Mouse (Mus musculus): ENCODE measurements around the gene Psph.
A peak's percentile ranks its signal among the peaks of the same experiment; 100 is the strongest.
"Not testable (repeated sequence)": the region's sequence is repeated elsewhere in the genome, so short reads cannot be mapped to it uniquely, and the experiment has no call there.

The Psph gene

GRCm38 (mm10) chr5:129786818-129787790, at the start of gene Psph:
Psph (minus strand) TSS chr5:129787449.
- DNase-seq: peak; percentile 97

DNA sequence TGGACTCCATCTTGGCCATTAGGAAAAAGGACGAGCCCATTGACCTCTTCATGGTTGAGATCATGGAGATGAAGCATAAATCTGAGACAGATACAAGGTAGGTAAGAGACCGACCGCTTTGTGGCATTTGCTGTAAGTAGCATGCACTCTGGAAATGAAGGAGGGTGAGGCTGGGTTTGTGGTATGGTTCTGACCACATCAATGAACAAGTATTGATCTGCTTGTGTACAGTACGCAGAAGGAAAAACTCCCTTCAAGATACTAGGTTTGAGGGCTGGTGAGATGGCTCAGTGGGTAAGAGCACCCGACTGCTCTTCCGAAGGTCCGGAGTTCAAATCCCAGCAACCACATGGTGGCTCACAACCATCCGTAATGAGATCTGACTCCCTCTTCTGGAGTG, 3.3 kb upstream of the Psph start:
- DNase-seq: not testable (repeated sequence)

DNA sequence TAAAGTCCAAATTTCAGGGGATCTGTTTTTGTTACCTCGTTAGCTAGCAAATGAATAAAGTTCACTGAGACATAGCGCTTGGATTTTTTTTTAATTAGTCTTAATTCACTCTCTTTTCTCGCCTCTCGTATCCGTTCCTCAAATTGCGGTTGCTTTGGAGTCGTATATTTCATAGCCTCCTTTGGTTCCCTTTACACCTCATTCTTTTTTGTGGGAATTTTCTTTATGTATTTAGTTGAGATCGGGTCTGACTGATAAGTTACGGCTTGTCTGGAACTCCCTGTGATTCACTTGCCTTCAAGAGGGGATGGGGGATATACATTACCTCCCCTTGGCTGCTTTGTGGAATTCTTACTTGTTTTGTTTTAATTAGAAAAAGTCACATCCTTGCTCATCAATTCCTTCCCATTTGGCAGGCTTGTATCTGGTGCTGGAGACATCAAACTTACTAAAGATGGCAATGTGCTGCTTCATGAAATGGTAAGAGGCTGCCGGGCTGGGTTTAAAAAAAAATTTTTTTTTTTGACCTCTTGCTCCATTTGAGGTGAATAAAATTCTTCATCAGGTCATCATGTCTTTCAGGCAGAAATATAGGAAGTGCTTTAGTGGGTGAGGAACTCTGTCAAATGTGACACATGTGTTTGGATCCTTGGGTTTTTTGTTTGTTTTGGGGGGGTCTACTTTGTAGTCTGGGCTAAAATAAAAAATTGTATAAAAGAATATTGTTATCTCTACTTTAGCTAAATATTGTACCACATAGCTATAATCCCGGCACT, 757 bp upstream of the Psph start:
- DNase-seq: no peak

GRCm38 (mm10) chr5:129786161-129786560, 1.1 kb downstream of the Psph start:
- no peak for DNase-seq

DNA sequence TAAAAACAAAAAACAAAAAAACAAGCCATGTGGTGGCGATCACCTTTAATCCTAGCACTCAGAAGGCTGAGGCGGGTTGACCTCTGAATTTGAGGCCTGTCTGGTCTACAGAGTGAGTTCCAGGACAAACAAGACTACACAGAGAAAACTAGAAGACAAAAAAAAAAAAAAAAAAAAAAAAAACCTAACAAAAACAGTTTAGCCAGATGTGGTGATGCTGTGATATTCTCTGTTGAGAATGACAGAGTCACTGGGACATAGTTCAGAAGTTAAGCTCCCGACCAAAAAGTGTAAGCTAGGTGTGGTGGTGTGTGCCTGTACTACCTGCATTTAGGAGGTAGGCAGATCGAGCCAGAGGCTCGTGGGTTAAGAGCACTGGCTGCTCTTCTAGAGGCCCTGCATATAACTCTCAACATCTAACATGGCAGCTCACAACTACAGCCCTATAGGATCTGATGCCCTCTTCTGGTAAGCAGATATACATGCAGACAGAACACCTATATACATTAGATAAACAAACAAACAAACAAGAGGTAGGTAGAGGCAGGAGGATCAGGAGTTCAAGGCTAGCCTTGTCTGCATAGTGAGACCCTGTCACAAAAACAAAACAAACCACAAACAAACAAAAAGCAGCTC, 1.9 kb downstream of the Psph start:
- DNase-seq: no peak

DNA sequence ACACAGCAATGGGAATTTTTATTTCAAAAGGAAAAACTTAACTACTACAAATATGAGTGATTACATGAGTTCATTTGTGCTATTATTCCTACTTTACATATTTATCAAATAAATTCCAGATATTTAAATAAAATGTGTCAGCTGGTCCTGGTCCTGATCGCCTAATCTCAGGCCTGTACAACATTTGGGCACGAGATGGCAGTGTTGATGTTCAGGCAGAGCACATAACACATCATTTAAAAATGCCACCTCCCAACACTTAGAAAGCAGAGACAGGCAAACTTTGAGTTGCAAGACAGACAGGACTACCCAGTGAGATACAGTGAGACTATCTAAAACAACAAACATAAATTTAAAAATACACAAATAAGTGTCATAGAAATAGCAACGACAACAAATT, 5.0 kb downstream of the Psph start:
- DNase-seq: peak in 1 of 2 experiments; percentile 28

DNA sequence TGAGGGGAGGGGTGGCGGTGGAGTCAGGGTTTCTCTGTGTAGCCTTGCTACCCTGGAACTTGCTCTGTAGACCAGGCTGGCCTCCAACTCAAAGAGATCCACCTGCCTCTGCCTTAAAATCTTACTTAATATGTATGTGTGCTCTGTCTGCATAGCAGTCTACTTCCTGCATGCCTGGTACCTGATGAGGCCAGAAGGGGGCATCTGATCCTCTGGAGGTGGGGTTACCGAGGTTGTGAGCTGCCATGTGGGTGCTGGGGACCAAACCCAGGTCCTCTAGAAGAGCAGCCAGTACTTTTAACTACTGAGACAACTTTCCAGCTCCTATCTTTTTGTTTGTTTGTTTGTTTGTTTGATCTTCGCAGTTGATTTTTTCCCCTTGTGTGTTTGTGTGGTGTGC, 7.1 kb downstream of the Psph start:
- DNase-seq: no peak

- DNase-seq: peak; percentile 83 to 86
These were observed 8.1 kb downstream of the Psph start for GRCm38 (mm10) chr5:129778996-129779716.

- no peak for DNase-seq
These were observed 8.8 kb downstream of the Psph start for GRCm38 (mm10) chr5:129778348-129778995.

DNA sequence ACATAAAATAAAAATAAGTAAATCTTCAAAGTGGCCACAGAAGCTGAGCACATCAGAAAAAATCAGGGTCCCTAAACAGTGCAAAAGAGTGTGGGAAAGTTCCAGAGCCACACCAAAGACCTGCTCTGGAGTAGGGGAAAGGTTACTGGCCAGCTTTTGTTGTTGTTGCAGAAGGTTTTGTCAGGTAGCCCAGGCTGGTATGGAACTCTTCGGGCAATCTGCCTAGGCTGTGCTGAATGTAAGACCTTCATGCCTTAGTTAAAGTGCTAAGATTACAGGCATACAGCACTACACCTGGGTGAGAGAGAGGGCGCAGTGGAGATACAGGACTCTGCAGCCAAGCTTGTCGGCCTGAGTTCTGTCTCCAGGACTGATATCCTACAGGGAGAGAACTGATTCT, 12.6 kb downstream of the Psph start:
- DNase-seq: no peak

- DNase-seq: not testable (repeated sequence)
These were observed 13.9 kb downstream of the Psph start for GRCm38 (mm10) chr5:129773330-129773729.

- no peak for DNase-seq
These were observed 14.8 kb downstream of the Psph start for GRCm38 (mm10) chr5:129772433-129772832.

DNA sequence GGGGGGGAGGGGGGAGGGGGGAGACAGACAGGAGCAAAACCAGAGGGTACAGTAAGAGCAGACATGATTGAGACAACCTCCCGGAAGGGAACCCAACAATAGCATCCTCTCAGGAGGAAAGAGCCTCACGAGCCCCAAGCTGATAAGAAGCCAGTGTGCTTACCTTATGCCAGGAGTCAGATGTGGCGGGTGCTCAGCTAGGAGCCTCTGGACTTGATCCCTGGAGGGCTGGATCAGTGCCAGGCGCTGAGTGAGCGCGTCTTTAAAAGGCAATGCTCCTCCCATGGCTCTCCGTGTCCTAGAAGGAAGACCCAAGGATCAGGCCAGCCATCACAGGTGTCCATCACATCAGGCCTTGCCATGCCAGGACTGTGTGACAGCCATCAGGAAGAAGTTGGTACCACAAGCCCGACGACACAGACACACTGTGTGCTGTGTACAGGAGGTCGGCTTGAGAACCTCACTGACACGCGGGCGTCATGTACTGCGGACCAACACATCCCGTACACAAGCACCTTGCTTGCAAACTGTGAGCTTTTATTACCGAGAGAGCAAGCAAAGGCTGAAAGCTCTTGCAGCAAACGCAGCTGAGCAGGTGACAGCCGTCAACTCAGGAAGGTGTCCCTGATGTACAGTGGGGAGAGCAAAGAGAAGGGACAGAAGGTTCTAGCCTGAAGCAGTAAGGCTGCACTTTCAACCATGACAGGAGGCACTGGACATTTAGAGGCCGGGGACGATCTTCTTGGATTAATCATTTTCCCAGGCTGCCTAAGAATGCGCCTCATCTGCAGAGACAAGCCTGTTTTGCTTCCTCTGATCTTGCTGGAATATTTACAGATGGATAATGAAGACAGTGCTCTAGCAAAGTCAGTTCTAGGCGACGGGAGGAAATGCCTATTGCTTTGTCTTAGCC, 16.6 kb downstream of the Psph start:
- peak; percentile 77 to 84 for DNase-seq

DNA sequence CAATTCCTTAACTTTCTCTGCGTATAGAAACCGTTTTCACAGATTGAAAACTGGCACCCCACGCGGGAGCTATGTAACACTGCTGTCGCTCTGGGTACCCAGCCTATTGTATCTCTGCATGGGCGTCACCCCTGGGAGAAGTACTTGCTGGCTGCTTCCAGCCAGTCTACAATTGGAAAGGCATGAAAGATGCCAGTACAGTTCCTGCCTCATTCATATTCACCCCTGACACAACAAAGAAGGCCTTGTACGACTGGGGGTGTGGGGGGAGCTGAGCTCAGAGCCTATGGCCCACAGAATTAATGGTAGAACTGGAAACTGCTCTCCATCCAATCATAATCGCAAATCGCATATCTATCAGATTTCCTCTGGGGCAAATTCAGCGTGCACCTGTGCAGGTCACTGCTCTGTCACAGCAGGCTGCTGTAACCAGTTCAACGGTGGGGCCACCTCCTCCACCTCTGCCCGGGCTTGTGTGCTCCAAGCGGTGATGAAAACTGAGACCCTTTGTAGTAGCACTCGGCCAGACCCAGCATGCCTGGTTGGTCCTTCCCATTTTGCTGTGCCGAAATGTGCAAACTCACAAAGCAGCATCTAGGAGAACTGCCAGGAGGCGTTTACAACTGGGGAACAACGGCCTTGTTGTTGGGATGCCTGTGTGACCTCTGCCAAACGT, 25.2 kb downstream of the Psph start:
- DNase-seq: no peak

DNA sequence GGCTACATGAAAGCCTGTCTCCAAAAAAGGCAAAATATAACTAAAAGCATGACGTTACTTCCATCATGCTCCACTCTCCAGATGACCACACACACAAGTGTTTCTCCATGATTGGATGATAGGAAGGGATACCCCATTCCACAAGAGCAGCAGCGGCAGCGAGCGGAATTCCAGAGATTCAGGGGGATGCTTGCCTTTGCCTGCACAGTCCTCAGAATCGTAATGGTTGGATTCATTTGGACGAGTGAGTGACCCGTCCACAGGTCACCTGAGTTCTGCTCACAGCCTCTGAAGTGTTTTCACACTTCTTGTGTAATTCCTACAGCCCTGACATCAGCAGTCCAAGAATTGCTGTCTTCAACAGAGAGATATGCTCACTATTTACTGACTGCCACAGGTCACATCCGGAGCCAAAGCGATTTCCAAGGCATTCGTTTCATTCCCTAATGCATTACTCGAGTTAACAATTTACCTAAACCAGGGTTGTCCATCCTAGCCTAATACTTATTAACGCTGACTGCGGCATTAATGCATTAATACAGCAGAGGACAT, 27.2 kb downstream of the Psph start:
- DNase-seq: peak; percentile 60 to 79

DNA sequence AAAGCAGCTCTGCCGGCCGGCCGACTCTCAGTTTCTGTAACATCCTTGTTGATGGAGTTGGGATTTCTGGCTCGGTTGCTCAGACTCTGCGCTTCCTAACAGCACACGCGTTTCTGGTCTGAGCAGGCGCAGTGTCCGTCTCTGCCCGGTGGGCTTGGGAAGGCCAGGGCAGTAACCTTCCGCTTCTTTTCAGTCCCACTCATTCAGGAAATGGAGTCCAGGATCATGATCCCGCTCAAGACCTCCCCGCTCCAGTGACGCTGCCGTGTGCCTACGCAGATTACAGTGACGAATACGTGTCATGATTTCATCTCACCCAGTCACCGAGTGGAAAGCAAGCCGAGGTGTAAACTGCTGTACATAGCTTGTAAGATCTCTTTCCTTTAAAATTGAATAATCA, 30.4 kb downstream of the Psph start:
- DNase-seq: no peak

- DNase-seq: no peak
These were observed 43.2 kb downstream of the Psph start for GRCm38 (mm10) chr5:129744050-129744449.

- no peak for DNase-seq
These were observed 44.3 kb downstream of the Psph start for GRCm38 (mm10) chr5:129742903-129743488.

DNA sequence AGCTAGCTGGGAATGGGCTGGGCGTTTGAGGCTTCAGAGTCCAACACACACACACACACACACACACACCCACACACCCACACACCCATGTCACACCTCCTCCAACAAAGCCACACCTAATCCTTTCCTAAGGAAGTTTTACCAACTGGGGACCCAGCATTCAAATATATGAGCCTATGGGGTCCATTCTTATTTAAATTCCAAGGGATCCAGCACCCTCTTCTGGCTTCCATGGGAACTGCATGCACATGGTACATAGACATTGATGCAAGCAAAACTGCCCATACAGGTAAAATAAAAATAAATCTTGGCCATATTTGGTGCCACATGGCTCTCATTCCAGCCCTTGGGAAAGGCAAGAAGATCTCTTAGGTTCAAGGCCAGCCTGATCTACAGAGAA, 46.3 kb downstream of the Psph start:
- peak in 1 of 2 experiments; percentile 61 for DNase-seq

GRCm38 (mm10) chr5:129731021-129731420, 56.2 kb downstream of the Psph start:
- DNase-seq: no peak
